Mouse (Mus musculus) subcutaneous adipose tissue, adult 2 months (tissue): ENCODE results near the gene Zdhhc17. TPM values are rescaled to one million over a fixed set of nuclear protein-coding genes. Genes with fewer than 3 reads are reported as not detected.

Source experiments
- polyA plus RNA-seq: library from polyadenylated mRNA; depleted of rRNA; stranded (reverse); fragments of >200 nt; gene quantifications from 2 replicates; pipeline ENCODE4 v1.2.3, GENCODE M21; 2012; ENCODE audit warnings: low replicate concordance; rRNA removed

Zdhhc17 gene
- polyA plus RNA-seq: 17.8 and 29.0 TPM in 2 replicates

GRCm38 (mm10) chr10:111009641-111010479, at the start of gene Zdhhc17:
TSS of gene Zdhhc17 (minus strand) at chr10:111010140.

GRCm38 (mm10) chr10:110919531-110920343, 90.2 kb downstream of the Zdhhc17 start, which contains the start of gene Csrp2:
TSS of gene Csrp2 (plus strand) at chr10:110919789.

Other genes starting within 250 kb of the Zdhhc17 start
- gene Csrp2, start 90.4 kb downstream of the Zdhhc17 start, polyA plus RNA-seq: 29.6 and 54.8 TPM in 2 replicates
- gene Osbpl8, start 154.6 kb upstream of the Zdhhc17 start, polyA plus RNA-seq: 8.1 and 10.4 TPM in 2 replicates